Mouse (Mus musculus): ENCODE results near the gene Mrpl34. TPM values are rescaled to one million over a fixed set of nuclear protein-coding genes. Genes with fewer than 3 reads are reported as not detected.
A peak's percentile ranks its signal among the peaks of the same experiment; 100 is the strongest.

Mrpl34 gene
- total RNA-seq, 2 experiments from 2014 or later, result 141 to 156 TPM

GRCm38 (mm10) chr8:71468916-71469315, 4.2 kb downstream of the Mrpl34 start, which contains the start of gene Dda1:
TSS of gene Dda1 (plus strand) at chr8:71469199.
- DNase-seq, result peak; percentile 97

- DNase-seq, result peak; percentile 62
These were observed 4.7 kb downstream of the Mrpl34 start for GRCm38 (mm10) chr8:71469411-71469810.

GRCm38 (mm10) chr8:71470146-71470912, 5.6 kb downstream of the Mrpl34 start:
- no peak for DNase-seq

GRCm38 (mm10) chr8:71470913-71471255, 6.1 kb downstream of the Mrpl34 start:
- no peak for DNase-seq

- no peak for DNase-seq
These were observed 7.1 kb downstream of the Mrpl34 start for GRCm38 (mm10) chr8:71471861-71472260.

GRCm38 (mm10) chr8:71472601-71473386, 8.0 kb downstream of the Mrpl34 start:
- no peak for DNase-seq

- no peak for DNase-seq
These were observed 9.6 kb downstream of the Mrpl34 start for GRCm38 (mm10) chr8:71474344-71474743.

GRCm38 (mm10) chr8:71474785-71475701, 10.3 kb downstream of the Mrpl34 start:
- no peak for DNase-seq

- no peak for DNase-seq
These were observed 10.9 kb downstream of the Mrpl34 start for GRCm38 (mm10) chr8:71475702-71476075.

GRCm38 (mm10) chr8:71476099-71476940, 11.6 kb downstream of the Mrpl34 start:
- peak; percentile 92 for DNase-seq

- no peak for DNase-seq
These were observed 12.6 kb downstream of the Mrpl34 start for GRCm38 (mm10) chr8:71477196-71477845.

GRCm38 (mm10) chr8:71478943-71479342, 14.2 kb downstream of the Mrpl34 start:
- no peak for DNase-seq

GRCm38 (mm10) chr8:71483932-71484331, 19.2 kb downstream of the Mrpl34 start:
- DNase-seq, result peak; percentile 66

GRCm38 (mm10) chr8:71484736-71485135, 20.0 kb downstream of the Mrpl34 start:
- no peak for DNase-seq

- peak; percentile 89 for DNase-seq
These were observed 20.7 kb downstream of the Mrpl34 start, which contains the start of gene Ano8 for GRCm38 (mm10) chr8:71485142-71486135. TSS of gene Ano8 (minus strand) at chr8:71485963.

GRCm38 (mm10) chr8:71486136-71486529, 21.4 kb downstream of the Mrpl34 start:
- DNase-seq, result no peak

GRCm38 (mm10) chr8:71487691-71488445, 23.1 kb downstream of the Mrpl34 start, which contains the start of gene Gtpbp3:
TSS of gene Gtpbp3 (plus strand) at chr8:71488103.
- peak; percentile 87 for DNase-seq

GRCm38 (mm10) chr8:71488454-71488853, 23.7 kb downstream of the Mrpl34 start:
- DNase-seq, result peak; percentile 89

GRCm38 (mm10) chr8:71495039-71495438, 30.3 kb downstream of the Mrpl34 start:
- peak; percentile 92 for DNase-seq
